Mouse (Mus musculus) 3T3-L1 (cell line): ENCODE data around the gene Tbx18.

Source experiments
- DNase-seq: peaks from one replicate; pipeline ENCODE4 v3.0.0-alpha.2; 2015; ENCODE audit warnings: low read depth, low spot score

Gene Tbx18

GRCm38 (mm10) chr9:87710360-87710759, 20.7 kb downstream of the Tbx18 start:
- DNase-seq = no peak

GRCm38 (mm10) chr9:87708151-87708550, 22.9 kb downstream of the Tbx18 start:
- DNase-seq = peak; percentile 80

DNA sequence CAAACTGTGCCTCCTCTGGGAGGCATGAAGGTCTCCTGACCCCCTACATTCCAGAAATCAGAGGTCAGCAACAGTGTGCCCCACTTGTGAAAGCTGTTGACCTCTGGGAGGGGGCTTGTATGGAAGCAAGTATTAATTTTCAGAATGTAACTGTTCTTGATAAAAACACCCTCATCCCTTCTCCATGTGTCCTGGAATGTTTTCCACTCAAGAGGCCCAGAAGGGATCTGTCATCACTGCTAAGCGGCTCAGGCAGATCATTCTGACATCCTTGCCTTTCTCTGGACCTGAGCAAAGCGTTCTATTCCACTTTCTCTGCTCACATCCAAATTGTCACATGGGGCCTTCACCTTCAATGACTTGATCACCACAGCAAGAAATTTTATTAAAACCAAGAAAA, 28.8 kb downstream of the Tbx18 start:
- no peak for DNase-seq

DNA sequence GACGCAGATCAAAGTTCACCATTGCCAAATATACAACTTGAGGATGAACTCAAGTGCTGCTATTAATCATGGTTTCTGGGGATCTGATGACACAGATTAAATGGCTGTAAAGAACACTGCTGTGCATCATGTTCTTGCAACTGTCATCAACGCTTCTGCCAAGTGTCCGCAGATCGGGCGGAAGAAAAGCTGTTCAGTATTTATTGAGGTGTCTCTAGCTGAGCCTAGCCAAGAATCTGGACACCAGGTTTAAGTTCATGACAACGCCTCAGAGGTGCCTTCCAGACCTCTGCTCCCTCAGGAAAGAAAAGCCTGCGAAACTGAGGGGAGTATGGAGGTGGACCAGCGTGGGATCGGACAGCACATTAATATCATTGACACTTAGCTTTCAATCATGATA, 44.1 kb downstream of the Tbx18 start:
- no peak for DNase-seq

DNA sequence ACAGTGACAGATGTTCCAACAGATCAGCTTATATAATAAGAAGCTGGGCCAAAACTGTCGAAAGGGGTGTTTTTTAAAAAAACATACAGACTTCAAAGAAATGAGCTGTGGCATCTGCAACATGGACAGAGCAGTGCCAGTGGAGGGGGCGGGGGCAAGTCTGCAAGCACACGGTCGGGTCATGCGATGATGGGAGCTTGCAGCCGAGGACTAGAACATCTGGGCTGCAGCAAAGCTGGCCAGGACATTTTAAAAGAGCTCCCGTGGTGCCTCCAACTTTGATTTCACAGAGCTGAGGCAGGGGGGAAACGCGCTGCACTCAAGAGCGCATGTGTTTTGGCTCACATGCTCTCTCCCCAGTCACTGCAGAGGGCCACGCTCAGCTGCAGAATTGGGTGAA, 48.8 kb downstream of the Tbx18 start:
- no peak for DNase-seq
